8 mouse cellular contexts compared by ENCODE assay signal in genomic region chr17:70780726-70781689, GRCm38 (mm10).
DNase-seq lines count a peak whose midpoint lies in the region; ATAC-seq and TF ChIP-seq lines count a peak whose summit lies in the region.

No protein-coding gene starts in this region.

- 33% methylated on average over 18 of the region's 18 CpGs for WGBS in hindbrain, embryonic 13.5 days

- H3K27ac ChIP-seq in ES-Bruce4 (ENCODE audit: insufficient read depth, low read length): peak overlapping the region; percentile 57
- peak overlapping the region; percentile 8; the same call in 1 of the 2 replicates for H3K27ac ChIP-seq in hindbrain, embryonic 13.5 days

- no peaks in the 10 kb centered on the region for H3K27me3 ChIP-seq in ES-Bruce4 (ENCODE audit: control insufficient read depth, insufficient read depth, low read length, poor library complexity, severe bottlenecking)
- H3K27me3 ChIP-seq in hindbrain, embryonic 13.5 days: no peaks in the 10 kb centered on the region

- no peaks in the 10 kb centered on the region for H3K9me3 ChIP-seq in ES-Bruce4 (replicated peaks; ENCODE audit: control insufficient read depth, insufficient read depth, low read length, poor library complexity, severe bottlenecking)
- H3K9me3 ChIP-seq in hindbrain, embryonic 13.5 days: no peaks in the 10 kb centered on the region

- TF ChIP-seq EP300 in ES-Bruce4 (IDR thresholded peaks at IDR 0.05; ENCODE audit: insufficient read depth, low read depth, low read length): no peak

- peak; percentile 74 for DNase-seq in embryo, embryonic 10 days (ENCODE audit: low spot score)
- DNase-seq in mesoderm, embryonic 11.5 days (ENCODE audit: low read depth, low spot score): peak; percentile 57
- no peak for DNase-seq in right cerebral cortex, postnatal 36 days (ENCODE audit: low spot score in 2 of 2)
- no peak for DNase-seq in gastrocnemius, adult 18-20 months (ENCODE audit: low spot score)
- DNase-seq in adrenal gland, postnatal 14 days: no peak
- no peak for DNase-seq in lung, adult 18-20 months

- H3K4me3 ChIP-seq in ES-Bruce4 (ENCODE audit: low read depth, low read length): no peak overlapping the region
- no peak overlapping the region for H3K4me3 ChIP-seq in hindbrain, embryonic 13.5 days

- no peak overlapping the region for H3K4me2 ChIP-seq in hindbrain, embryonic 13.5 days

- ATAC-seq in hindbrain, embryonic 13.5 days (ENCODE audit: low FRiP score): peak; percentile 43; the same call in 1 of the 2 replicates

- H3K36me3 ChIP-seq in ES-Bruce4 (ENCODE audit: control insufficient read depth, insufficient read depth, low read length, poor library complexity, severe bottlenecking): no peaks in the 10 kb centered on the region
- no peaks in the 10 kb centered on the region for H3K36me3 ChIP-seq in hindbrain, embryonic 13.5 days

- peaks cover 7% of the 10 kb centered on the region for H3K4me1 ChIP-seq in ES-Bruce4 (ENCODE audit: control insufficient read depth, insufficient read depth, low read length)
- H3K4me1 ChIP-seq in hindbrain, embryonic 13.5 days (replicated peaks): peaks cover 11% of the 10 kb centered on the region; the same call in 1 of the 2 replicates

- no peak for TF ChIP-seq POLR2A in ES-Bruce4 (IDR thresholded peaks at IDR 0.05; ENCODE audit: insufficient read depth, low read length)

- no peak for TF ChIP-seq CTCF in ES-Bruce4 (IDR thresholded peaks at IDR 0.05; ENCODE audit: low read depth, low read length)

- H3K9ac ChIP-seq in ES-Bruce4 (ENCODE audit: low read depth, poor library complexity, severe bottlenecking): peak overlapping the region; percentile 59
- no peak overlapping the region for H3K9ac ChIP-seq in hindbrain, embryonic 13.5 days

Comparison
In these comparisons a context has a peak if more than half of its experiments do, and no peak if none do; other contexts are left out.
1. DNase-seq: peak in embryo, embryonic 10 days (single experiment) and mesoderm, embryonic 11.5 days (single experiment); none in right cerebral cortex, postnatal 36 days (0 of 2), gastrocnemius, adult 18-20 months (single experiment), adrenal gland, postnatal 14 days (single experiment) and lung, adult 18-20 months (0 of 2).